Mouse (Mus musculus) liver, adult (tissue): ENCODE results near the gene Pde1b.

ENCODE experiments used
- GATA4 ChIP-seq: IDR thresholded peaks from 2 replicates; pipeline ENCODE4 v1.6.1; 2014; ENCODE audit warnings: mild to moderate bottlenecking, low read length; ENCODE audit not compliant: insufficient replicate concordance

Gene Pde1b

GRCm38 (mm10) chr15:103530372-103530771 is 27.5 kb downstream of the Pde1b start:
- TF ChIP-seq GATA4: no peak

- no peak for TF ChIP-seq GATA4
Observed at GRCm38 (mm10) chr15:103534054-103534620, 31.3 kb downstream of the Pde1b start.

- no peak for TF ChIP-seq GATA4
Observed at GRCm38 (mm10) chr15:103535030-103535429, 32.2 kb downstream of the Pde1b start.

- TF ChIP-seq GATA4: no peak
Observed at GRCm38 (mm10) chr15:103535786-103536185, 33.0 kb downstream of the Pde1b start.

- no peak for TF ChIP-seq GATA4
Observed at GRCm38 (mm10) chr15:103536456-103536855, 33.6 kb downstream of the Pde1b start.

GRCm38 (mm10) chr15:103537011-103537821 is 34.4 kb downstream of the Pde1b start:
- TF ChIP-seq GATA4: no peak

GRCm38 (mm10) chr15:103537822-103538213 is 35.0 kb downstream of the Pde1b start, which contains the start of gene Ppp1r1a:
Ppp1r1a (minus strand) TSS chr15:103538003.
- no peak for TF ChIP-seq GATA4

GRCm38 (mm10) chr15:103539259-103539658 is 36.4 kb downstream of the Pde1b start:
- no peak for TF ChIP-seq GATA4

- TF ChIP-seq GATA4: no peak
Observed at GRCm38 (mm10) chr15:103540646-103541045, 37.8 kb downstream of the Pde1b start.

GRCm38 (mm10) chr15:103542526-103542925 is 39.7 kb downstream of the Pde1b start:
- no peak for TF ChIP-seq GATA4

- no peak for TF ChIP-seq GATA4
Observed at GRCm38 (mm10) chr15:103547983-103548382, 45.1 kb downstream of the Pde1b start.

- no peak for TF ChIP-seq GATA4
Observed at GRCm38 (mm10) chr15:103549475-103549874, 46.6 kb downstream of the Pde1b start.

- no peak for TF ChIP-seq GATA4
Observed at GRCm38 (mm10) chr15:103551053-103551452, 48.2 kb downstream of the Pde1b start.

GRCm38 (mm10) chr15:103552096-103552690 is 49.4 kb downstream of the Pde1b start:
- no peak for TF ChIP-seq GATA4

- no peak for TF ChIP-seq GATA4
Observed at GRCm38 (mm10) chr15:103564981-103565380, 62.1 kb downstream of the Pde1b start, which contains the start of gene Glycam1. Glycam1 (minus strand) TSS chr15:103565081.
